Mouse (Mus musculus) small intestine, adult 2 months (tissue): ENCODE results near the gene Chd4.

Experiments
- CTCF ChIP-seq: fragments of 200-500 bp; IDR thresholded peaks from 2 replicates; pipeline ENCODE4 v1.5.1; 2012; ENCODE audit warnings: low read depth, mild to moderate bottlenecking, control low read depth, inconsistent platforms, low read length, moderate library complexity, mixed read lengths; ENCODE audit not compliant: insufficient replicate concordance, insufficient read length; ENCODE audit errors: extremely low read depth
- POLR2A ChIP-seq: fragments of 200-500 bp; IDR thresholded peaks from 2 replicates; pipeline ENCODE4 v1.6.1; 2012; ENCODE audit warnings: low read depth, mild to moderate bottlenecking, control low read depth, inconsistent platforms, low read length, moderate library complexity

GRCm38 (mm10) chr6:125160854-125161760, 65.3 kb downstream of the Chd4 start:
- TF ChIP-seq POLR2A = no peak
- no peak for TF ChIP-seq CTCF
